Mouse (Mus musculus) liver, embryonic 14.5 days (tissue): ENCODE measurements around the gene Pnrc1.

ENCODE experiments used
- CTCF ChIP-seq: IDR thresholded peaks from 2 replicates; pipeline ENCODE4 v1.5.1; 2016; ENCODE audit warnings: antibody characterized with exemption, low read depth, control low read depth
- EP300 ChIP-seq: IDR thresholded peaks from 2 replicates; pipeline ENCODE4 v1.6.1; 2016; ENCODE audit warnings: antibody characterized with exemption, low read depth

DNA sequence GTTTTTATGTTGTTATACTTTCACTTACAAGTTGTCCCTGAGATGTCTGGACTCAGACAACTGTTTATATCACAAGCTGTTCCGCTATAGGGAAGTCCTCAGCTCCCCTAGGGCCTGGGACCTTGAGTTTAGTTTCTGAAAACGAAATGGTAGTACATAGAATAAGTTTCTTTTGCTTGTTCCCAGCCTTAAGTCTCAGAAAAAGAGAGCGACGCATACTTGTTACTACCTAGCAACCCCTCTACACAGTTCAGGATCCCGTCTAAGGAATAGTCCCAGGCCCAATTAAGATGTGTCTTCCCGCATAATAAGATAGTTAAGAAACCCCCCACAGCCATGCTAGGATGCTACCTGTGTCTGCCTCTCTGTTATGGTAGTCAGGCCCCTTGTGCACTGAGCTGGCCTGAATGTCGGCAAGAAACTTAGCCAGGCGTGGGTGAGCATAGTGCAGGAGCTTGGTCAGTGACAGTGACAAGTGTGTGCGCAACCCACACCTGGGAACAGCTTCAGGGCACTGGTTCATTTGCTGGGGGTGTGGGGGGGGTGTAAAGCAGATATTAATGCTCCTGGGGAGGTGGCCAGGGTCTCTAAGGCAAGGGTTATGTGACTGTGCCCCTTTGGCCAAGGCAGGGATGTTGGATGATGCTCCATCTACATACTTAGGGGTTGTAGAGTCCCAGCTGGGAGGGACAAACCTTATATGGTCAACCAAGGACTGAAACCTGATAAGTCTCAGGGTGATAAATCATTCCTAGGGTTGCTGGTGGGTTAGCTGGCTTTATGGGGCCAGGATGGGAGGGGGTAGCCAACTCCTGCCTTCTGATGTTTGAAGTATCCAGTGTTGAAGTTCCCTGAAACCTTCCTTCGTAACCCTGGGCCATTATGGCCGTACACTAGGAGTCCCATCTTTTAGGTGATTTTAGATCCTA lies 19.3 kb downstream of the Pnrc1 start:
- TF ChIP-seq CTCF = no peak
- no peak for TF ChIP-seq EP300
